ENCODE assay signal across 9 mouse cellular contexts in genomic region chr11:71346024-71346423, GRCm38 (mm10).
DNase-seq lines count a peak whose midpoint lies in the region; ATAC-seq lines count a peak whose summit lies in the region.
"Had no signal": no experiment of that assay in that cellular context is flagged by ENCODE, and none has a peak within 500 bp of the region (broad histone marks: within the 10 kb centered on the region; RNA-seq: fewer than 3 reads in every experiment).

No protein-coding gene starts in this region.

- no peaks in the 10 kb centered on the region for H3K36me3 ChIP-seq in hindbrain, embryonic 16.5 days (ENCODE audit: control insufficient read depth, insufficient read depth, low read length)
- no peaks in the 10 kb centered on the region for H3K36me3 ChIP-seq in hindbrain, embryonic 12.5 days
- H3K36me3 ChIP-seq in liver, embryonic 12.5 days: no peaks in the 10 kb centered on the region
- H3K36me3 ChIP-seq: liver, embryonic 13.5 days had no signal

- H3K4me1 ChIP-seq in hindbrain, embryonic 16.5 days (ENCODE audit: control insufficient read depth, insufficient read depth, low read depth, low read length): peaks cover 2% of the 10 kb centered on the region; the same call in 1 of the 2 replicates
- H3K4me1 ChIP-seq in hindbrain, embryonic 12.5 days: no peaks in the 10 kb centered on the region
- H3K4me1 ChIP-seq in liver, embryonic 12.5 days: no peaks in the 10 kb centered on the region
- H3K4me1 ChIP-seq: liver, embryonic 13.5 days had no signal

- no peaks in the 10 kb centered on the region for H3K9me3 ChIP-seq in hindbrain, embryonic 16.5 days (ENCODE audit: control insufficient read depth, low read length)
- H3K9me3 ChIP-seq in hindbrain, embryonic 12.5 days (replicated peaks): no peaks in the 10 kb centered on the region
- H3K9me3 ChIP-seq in liver, embryonic 12.5 days (replicated peaks): no peaks in the 10 kb centered on the region
- H3K9me3 ChIP-seq: liver, embryonic 13.5 days had no signal

- no peak overlapping the region for H3K27ac ChIP-seq in hindbrain, embryonic 16.5 days (ENCODE audit: low read depth, low read length)
- no peak overlapping the region for H3K27ac ChIP-seq in hindbrain, embryonic 12.5 days
- H3K27ac ChIP-seq in liver, embryonic 12.5 days: no peak overlapping the region
- H3K27ac ChIP-seq: liver, embryonic 13.5 days had no signal

- H3K4me2 ChIP-seq in hindbrain, embryonic 16.5 days (ENCODE audit: low read length): no peak overlapping the region
- no peak overlapping the region for H3K4me2 ChIP-seq in hindbrain, embryonic 12.5 days (replicated peaks)
- H3K4me2 ChIP-seq in liver, embryonic 12.5 days: no peak overlapping the region
- H3K4me2 ChIP-seq: liver, embryonic 13.5 days had no signal

- no peak overlapping the region for H3K4me3 ChIP-seq in hindbrain, embryonic 16.5 days (ENCODE audit: low read length)
- no peak overlapping the region for H3K4me3 ChIP-seq in hindbrain, embryonic 12.5 days
- H3K4me3 ChIP-seq in liver, embryonic 12.5 days: no peak overlapping the region
- H3K4me3 ChIP-seq: liver, embryonic 13.5 days had no signal

- peak; percentile 6; the same call in 1 of the 2 replicates for ATAC-seq in hindbrain, embryonic 16.5 days
- no peak for ATAC-seq in hindbrain, embryonic 12.5 days (ENCODE audit: low FRiP score)
- ATAC-seq in granulocyte monocyte progenitor cell, adult 5-6 weeks (replicated peaks; ENCODE audit: poor library complexity, severe bottlenecking): no peak
- no peak for ATAC-seq in liver, embryonic 12.5 days

- H3K9ac ChIP-seq in hindbrain, embryonic 16.5 days (ENCODE audit: low read depth, low read length): no peak overlapping the region
- no peak overlapping the region for H3K9ac ChIP-seq in hindbrain, embryonic 12.5 days
- no peak overlapping the region for H3K9ac ChIP-seq in liver, embryonic 12.5 days
- H3K9ac ChIP-seq: liver, embryonic 13.5 days had no signal

- DNase-seq in adrenal gland, postnatal 10 days: peak; percentile 58
- peak; percentile 85 to 89 for DNase-seq in cerebellum, postnatal 14 days
- peak; percentile 22 for DNase-seq in left cerebral cortex, adult 11 months (ENCODE audit: low spot score)
- no peak for DNase-seq in urinary bladder, postnatal 10 days (ENCODE audit: low spot score)
- DNase-seq: liver, embryonic 13.5 days had no signal

- H3K27me3 ChIP-seq in hindbrain, embryonic 16.5 days (replicated peaks; ENCODE audit: control insufficient read depth, insufficient read depth, low read length): no peaks in the 10 kb centered on the region
- no peaks in the 10 kb centered on the region for H3K27me3 ChIP-seq in hindbrain, embryonic 12.5 days
- no peaks in the 10 kb centered on the region for H3K27me3 ChIP-seq in liver, embryonic 12.5 days (replicated peaks)
- H3K27me3 ChIP-seq: liver, embryonic 13.5 days had no signal

- WGBS in hindbrain, embryonic 16.5 days: 25% methylated on average over 3 of the region's 3 CpGs
- WGBS in hindbrain, embryonic 12.5 days: 63% methylated on average over 3 of the region's 3 CpGs
- 41% methylated on average over 3 of the region's 3 CpGs for WGBS in liver, embryonic 12.5 days (ENCODE audit: insufficient replicate concordance)
